Mouse (Mus musculus) kidney, postnatal 0 days (tissue): ENCODE measurements at regions not wholly inside any gene's neighbourhood (a gene's known extent, or its start where the extent isn't known, plus 50 kb on each side); places are given as distances from the start of the nearest gene placed in this dataset.

Experiments
- ATAC-seq: fragments of 200-750 bp; cut with Nextera tagmentation; replicated peaks from 2 replicates; pipeline ENCODE4 v1.8.0; 2017; ENCODE audit warnings: low read depth, moderate number of reproducible peaks, moderate TSS enrichment, moderate library complexity; ENCODE audit not compliant: low FRiP score
- DNase-seq: peaks from one replicate; pipeline ENCODE4 v3.0.0-alpha.2; 2016; ENCODE audit warnings: low spot score
- H3K27ac ChIP-seq: fragments of 300-500 bp; sonication (generic); 2 replicates; pipeline ENCODE4 v1.5.1; 2014; ENCODE audit warnings: mild to moderate bottlenecking
- H3K27me3 ChIP-seq: fragments of 300-500 bp; sonication (generic); 2 replicates; pipeline ENCODE4 v1.6.1; 2014; ENCODE audit warnings: low read length, mixed read lengths; ENCODE audit not compliant: insufficient read depth
- H3K36me3 ChIP-seq: fragments of 300-500 bp; sonication (generic); 2 replicates; pipeline ENCODE4 v1.6.1; 2014; ENCODE audit warnings: low read length, mixed read lengths; ENCODE audit not compliant: insufficient read depth
- H3K4me1 ChIP-seq: fragments of 300-500 bp; sonication (generic); replicated peaks from 2 replicates; pipeline ENCODE4 v1.6.1; 2014; ENCODE audit warnings: antibody characterized with exemption, low read length, mixed read lengths; ENCODE audit not compliant: insufficient read depth
- H3K4me2 ChIP-seq: fragments of 300-500 bp; sonication (generic); 2 replicates; pipeline ENCODE4 v1.6.1; 2014; ENCODE audit warnings: mild to moderate bottlenecking, low read length, moderate library complexity, mixed read lengths
- H3K4me3 ChIP-seq: fragments of 300-500 bp; sonication (generic); replicated peaks from 2 replicates; pipeline ENCODE4 v1.5.1; 2014; ENCODE audit warnings: low read depth, low read length
- H3K9ac ChIP-seq: fragments of 300-500 bp; sonication (generic); 2 replicates; pipeline ENCODE4 v1.6.1; 2014; ENCODE audit warnings: low read depth, low read length
- H3K9me3 ChIP-seq: fragments of 300-500 bp; sonication (generic); replicated peaks from 2 replicates; pipeline ENCODE4 v1.6.1; 2016; ENCODE audit warnings: low read length, inconsistent platforms, mixed read lengths
- CTCF ChIP-seq: IDR thresholded peaks from 2 replicates; pipeline ENCODE4 v1.5.1; 2016; ENCODE audit warnings: antibody characterized with exemption, low read depth, mild to moderate bottlenecking, moderate library complexity
- WGBS: fragments of 180-500 bp; shearing (Covaris S2); extraction: QIAGEN DNeasy Blood & Tissue Kit; methylation state at CpG from one replicate; pipeline ENCODE4 v1.1.7; 2014; 5-methylcytosine and 5-hydroxymethylcytosine counted together

GRCm38 (mm10) chr9:32972431-32973052 is 336.5 kb downstream of the Ets1 start:
- DNase-seq (no peak), ATAC-seq (no peak)
- H3K4me1 ChIP-seq: no peaks in the 10 kb centered on the region
- no peaks in the 10 kb centered on the region for H3K9me3 ChIP-seq
- no peak overlapping the region for H3K4me3 ChIP-seq
- no peak overlapping the region for H3K4me2 ChIP-seq
- WGBS: 36% methylated on average over 7 of the region's 7 CpGs
- TF ChIP-seq CTCF: no peak
- no peak overlapping the region for H3K9ac ChIP-seq
- no peaks in the 10 kb centered on the region for H3K36me3 ChIP-seq
- H3K27ac ChIP-seq: no peak overlapping the region
- H3K27me3 ChIP-seq: no peaks in the 10 kb centered on the region

DNA sequence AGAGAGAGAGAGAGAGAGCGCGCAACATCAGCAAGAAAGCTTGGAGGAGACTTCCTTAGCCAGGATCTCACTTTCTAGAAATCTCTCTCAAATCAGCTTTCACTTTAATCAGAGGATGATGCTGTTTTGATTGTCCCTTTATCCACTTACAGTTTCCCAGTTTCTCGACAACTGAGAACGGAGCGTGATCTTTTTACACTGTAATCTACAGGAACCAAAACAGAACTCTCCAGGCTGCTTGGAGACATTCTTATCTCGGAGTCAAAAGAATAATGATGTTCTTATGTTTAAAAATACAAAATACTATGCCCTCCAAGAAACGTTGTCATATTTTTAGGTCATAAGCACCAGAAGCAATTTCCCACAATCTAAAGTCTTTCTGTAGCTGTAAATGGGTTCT is 341.7 kb downstream of the Ets1 start:
- H3K36me3 ChIP-seq: no peaks in the 10 kb centered on the region
- no peaks in the 10 kb centered on the region for H3K9me3 ChIP-seq
- 68% methylated on average over 7 of the region's 7 CpGs for WGBS
- H3K4me2 ChIP-seq: no peak overlapping the region
- H3K9ac ChIP-seq: no peak overlapping the region
- H3K4me3 ChIP-seq: no peak overlapping the region
- no peak overlapping the region for H3K27ac ChIP-seq
- ATAC-seq (no peak), DNase-seq (no peak)
- no peaks in the 10 kb centered on the region for H3K27me3 ChIP-seq
- no peak for TF ChIP-seq CTCF
- no peaks in the 10 kb centered on the region for H3K4me1 ChIP-seq

GRCm38 (mm10) chr9:32980846-32981245 is 344.8 kb downstream of the Ets1 start:
- Histone ChIP-seq H3K36me3 (no peaks in the 10 kb centered on the region), H3K9ac (no peak overlapping the region), H3K4me2 (no peak overlapping the region), H3K27me3 (no peaks in the 10 kb centered on the region), H3K4me1 (no peaks in the 10 kb centered on the region), H3K27ac (no peak overlapping the region), H3K4me3 (no peak overlapping the region), H3K9me3 (no peaks in the 10 kb centered on the region)
- TF ChIP-seq CTCF: no peak
- no peak for DNase-seq
- no peak for ATAC-seq

DNA sequence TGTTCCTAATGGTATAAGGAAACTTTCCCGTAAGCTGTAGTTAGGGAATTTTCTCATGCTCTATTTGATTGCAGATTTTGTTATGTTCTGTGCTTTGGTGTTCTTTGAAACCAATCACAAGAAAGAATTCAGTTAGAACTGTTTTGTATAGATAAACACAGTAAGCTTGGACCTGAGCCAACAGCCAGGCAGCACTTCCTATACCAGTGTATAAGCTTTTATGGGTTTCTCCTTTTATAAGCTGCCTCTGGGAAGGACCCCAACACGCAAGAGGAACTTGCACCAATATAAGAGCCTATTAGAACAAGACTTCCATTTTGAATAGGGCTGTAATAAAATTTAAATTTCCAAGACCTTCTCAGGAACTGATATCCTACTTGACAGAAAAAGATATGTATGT is 347.2 kb downstream of the Ets1 start:
- no peak overlapping the region for H3K4me3 ChIP-seq
- H3K9ac ChIP-seq: no peak overlapping the region
- no peaks in the 10 kb centered on the region for H3K9me3 ChIP-seq
- H3K4me1 ChIP-seq: no peaks in the 10 kb centered on the region
- H3K4me2 ChIP-seq: no peak overlapping the region
- no peak for TF ChIP-seq CTCF
- WGBS: 73% methylated on average over 2 of the region's 2 CpGs
- no peak overlapping the region for H3K27ac ChIP-seq
- H3K27me3 ChIP-seq: no peaks in the 10 kb centered on the region
- H3K36me3 ChIP-seq: no peaks in the 10 kb centered on the region
- ATAC-seq (no peak), DNase-seq (no peak)

- Histone ChIP-seq H3K27me3 (no peaks in the 10 kb centered on the region), H3K27ac (no peak overlapping the region), H3K9ac (no peak overlapping the region), H3K4me3 (no peak overlapping the region), H3K4me2 (no peak overlapping the region), H3K4me1 (no peaks in the 10 kb centered on the region), H3K9me3 (no peaks in the 10 kb centered on the region), H3K36me3 (no peaks in the 10 kb centered on the region)
- ATAC-seq: no peak
- peak; percentile 30 for DNase-seq
- TF ChIP-seq CTCF: no peak
- 36% methylated on average over 9 of the region's 9 CpGs for WGBS
Measured at GRCm38 (mm10) chr9:32986836-32987673, 351.0 kb downstream of the Ets1 start.

- Histone ChIP-seq H3K9me3 (no peaks in the 10 kb centered on the region), H3K4me2 (no peak overlapping the region), H3K4me1 (no peaks in the 10 kb centered on the region), H3K27me3 (no peaks in the 10 kb centered on the region), H3K36me3 (no peaks in the 10 kb centered on the region), H3K4me3 (no peak overlapping the region), H3K9ac (no peak overlapping the region), H3K27ac (no peak overlapping the region)
- DNase-seq (no peak), ATAC-seq (no peak)
- 94% methylated on average over 1 of the region's 1 CpGs for WGBS
- no peak for TF ChIP-seq CTCF
Measured at GRCm38 (mm10) chr9:32989006-32989405, 353.0 kb downstream of the Ets1 start.
